In the genomic region with DNA sequence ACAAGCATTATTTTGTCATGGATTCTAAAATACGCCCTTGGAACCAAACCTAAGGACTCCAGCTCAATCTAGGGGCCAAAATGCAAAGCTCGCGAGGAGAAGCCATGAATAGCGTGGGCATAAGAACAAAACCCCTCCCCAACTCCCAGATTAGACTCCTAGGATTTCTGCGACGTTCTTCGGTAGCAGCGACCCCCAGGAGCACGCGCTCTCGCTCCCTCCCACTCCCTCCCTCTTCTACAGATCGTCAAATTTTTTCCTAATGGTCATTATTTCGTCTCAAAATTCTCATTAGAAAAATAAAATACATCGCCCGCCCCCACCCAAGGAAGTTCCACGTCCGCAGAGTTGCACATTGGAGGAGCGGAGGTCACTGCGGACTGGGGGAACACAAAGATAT, we compare ENCODE assay signal across 14 mouse cellular contexts. TPM values are rescaled to one million over a fixed set of nuclear protein-coding genes. Genes with fewer than 3 reads are reported as not detected.
DNase-seq lines count a peak whose midpoint lies in the region; ATAC-seq lines count a peak whose summit lies in the region.
"Had no signal": no experiment of that assay in that cellular context is flagged by ENCODE, and none has a peak within 500 bp of the region (broad histone marks: within the 10 kb centered on the region; RNA-seq: fewer than 3 reads in every experiment).

No protein-coding gene starts in this region.

- under 1% methylated on average over 19 of the region's 19 CpGs for WGBS in intestine, embryonic 14.5 days
- under 1% methylated on average over 19 of the region's 19 CpGs for WGBS in intestine, embryonic 16.5 days
- WGBS in forebrain, embryonic 10.5 days: under 1% methylated on average over 19 of the region's 19 CpGs
- WGBS in hindbrain, embryonic 15.5 days: under 1% methylated on average over 19 of the region's 19 CpGs

- H3K36me3 ChIP-seq in intestine, embryonic 14.5 days (ENCODE audit: control insufficient read depth, insufficient read depth, low read length): no peaks in the 10 kb centered on the region
- no peaks in the 10 kb centered on the region for H3K36me3 ChIP-seq in intestine, embryonic 16.5 days (ENCODE audit: control insufficient read depth, insufficient read depth, low read length)
- peaks cover 7% of the 10 kb centered on the region for H3K36me3 ChIP-seq in forebrain, embryonic 10.5 days (replicated peaks)
- no peaks in the 10 kb centered on the region for H3K36me3 ChIP-seq in hindbrain, embryonic 15.5 days
- H3K36me3 ChIP-seq: heart, embryonic 15.5 days had no signal

- no peak overlapping the region for H3K4me3 ChIP-seq in intestine, embryonic 14.5 days (ENCODE audit: low read depth, low read length)
- H3K4me3 ChIP-seq in intestine, embryonic 16.5 days (ENCODE audit: low read length): no peak overlapping the region
- H3K4me3 ChIP-seq in forebrain, embryonic 10.5 days: peak overlapping the region; percentile 69
- peak overlapping the region; percentile 25 for H3K4me3 ChIP-seq in hindbrain, embryonic 15.5 days
- H3K4me3 ChIP-seq: layer of hippocampus, adult 2 months had no signal

- no peak overlapping the region for H3K9ac ChIP-seq in intestine, embryonic 14.5 days (ENCODE audit: low read length)
- H3K9ac ChIP-seq in intestine, embryonic 16.5 days (ENCODE audit: low read depth, low read length): no peak overlapping the region
- no peak overlapping the region for H3K9ac ChIP-seq in hindbrain, embryonic 15.5 days
- H3K9ac ChIP-seq: heart, embryonic 15.5 days had no signal

- no peaks in the 10 kb centered on the region for H3K9me3 ChIP-seq in intestine, embryonic 14.5 days (ENCODE audit: control insufficient read depth, low read length)
- H3K9me3 ChIP-seq in intestine, embryonic 16.5 days (ENCODE audit: control insufficient read depth, low read length): no peaks in the 10 kb centered on the region
- no peaks in the 10 kb centered on the region for H3K9me3 ChIP-seq in forebrain, embryonic 10.5 days
- no peaks in the 10 kb centered on the region for H3K9me3 ChIP-seq in hindbrain, embryonic 15.5 days
- H3K9me3 ChIP-seq: heart, embryonic 15.5 days had no signal

- DNase-seq in intestine, embryonic 14.5 days (ENCODE audit: low spot score): peak; percentile 65
- DNase-seq in forebrain, embryonic 10.5 days (ENCODE audit: extremely low spot score, low spot score): peak; percentile 47
- DNase-seq in retina, embryonic 14.5 days (ENCODE audit: low spot score): peak; percentile 53
- DNase-seq in frontal cortex, postnatal 14 days (ENCODE audit: low spot score in 2 of 2): no peak
- DNase-seq in urinary bladder, adult 18-20 months (ENCODE audit: low spot score in 2 of 2): no peak
- no peak for DNase-seq in adrenal gland, postnatal 36 days
- DNase-seq: kidney, adult 8-10 months; lung, postnatal 14 days; thymus, postnatal 25 days had no signal

- H3K27me3 ChIP-seq in intestine, embryonic 14.5 days (replicated peaks; ENCODE audit: control insufficient read depth, insufficient read depth, low read length): peaks cover 99% of the 10 kb centered on the region
- peaks cover 82% of the 10 kb centered on the region for H3K27me3 ChIP-seq in intestine, embryonic 16.5 days (replicated peaks; ENCODE audit: control insufficient read depth, insufficient read depth, low read length)
- H3K27me3 ChIP-seq in forebrain, embryonic 10.5 days (ENCODE audit: poor library complexity, severe bottlenecking): peaks cover 93% of the 10 kb centered on the region
- peaks cover 77% of the 10 kb centered on the region for H3K27me3 ChIP-seq in hindbrain, embryonic 15.5 days

- no peak overlapping the region for H3K27ac ChIP-seq in intestine, embryonic 14.5 days (ENCODE audit: low read depth)
- H3K27ac ChIP-seq in intestine, embryonic 16.5 days (ENCODE audit: low read length): no peak overlapping the region
- H3K27ac ChIP-seq in forebrain, embryonic 10.5 days: peak overlapping the region; percentile 95
- H3K27ac ChIP-seq in hindbrain, embryonic 15.5 days (replicated peaks): 0 out of 2 replicates have a peak overlapping the region, but pooled peaks have one; percentile 43
- H3K27ac ChIP-seq: heart, embryonic 15.5 days; layer of hippocampus, adult 2 months had no signal

- no peaks in the 10 kb centered on the region for H3K4me1 ChIP-seq in intestine, embryonic 14.5 days (replicated peaks; ENCODE audit: control insufficient read depth, insufficient read depth, low read length)
- no peaks in the 10 kb centered on the region for H3K4me1 ChIP-seq in intestine, embryonic 16.5 days (ENCODE audit: control insufficient read depth, insufficient read depth, low read length)
- H3K4me1 ChIP-seq in forebrain, embryonic 10.5 days: peaks cover 93% of the 10 kb centered on the region
- H3K4me1 ChIP-seq in hindbrain, embryonic 15.5 days (replicated peaks): peaks cover 7% of the 10 kb centered on the region; the same call in 1 of the 2 replicates

- no peak overlapping the region for H3K4me2 ChIP-seq in intestine, embryonic 14.5 days (ENCODE audit: low read length)
- no peak overlapping the region for H3K4me2 ChIP-seq in intestine, embryonic 16.5 days (ENCODE audit: low read depth, low read length)
- no peak overlapping the region for H3K4me2 ChIP-seq in hindbrain, embryonic 15.5 days
- H3K4me2 ChIP-seq: heart, embryonic 15.5 days had no signal

- no peak for ATAC-seq in intestine, embryonic 14.5 days (replicated peaks; ENCODE audit: low FRiP score, low TSS enrichment, low read depth)
- ATAC-seq in intestine, embryonic 16.5 days: no peak
- ATAC-seq in hindbrain, embryonic 15.5 days (ENCODE audit: low FRiP score, low read depth): no peak

RNA-seq across cellular contexts. Expression of gene Otx2, which starts 6.8 kb away (rescaled TPM):
- polyA plus RNA-seq in intestine, embryonic 14.5 days (2014; fragmentation: Nextera tagmentation; extraction: Ambion mirVana): not detected in 2 replicates
- polyA plus RNA-seq in intestine, embryonic 16.5 days (2015; fragmentation: Nextera tagmentation; extraction: Ambion mirVana): not detected in 2 replicates
- 59.1 and 68.9 TPM in 2 replicates for polyA plus RNA-seq in forebrain, embryonic 10.5 days (2016; fragmentation: Nextera tagmentation; extraction: Ambion mirVana)
- 21.9 and 36.3 TPM in 2 replicates for polyA plus RNA-seq in hindbrain, embryonic 15.5 days (2015; fragmentation: Nextera tagmentation; extraction: Ambion mirVana)
- total RNA-seq in adrenal gland, postnatal 36 days (2021): not detected
- polyA plus RNA-seq: heart, embryonic 15.5 days; limb, embryonic 11.5 days had no signal

Comparison
In these comparisons a context has a peak if more than half of its experiments do, and no peak if none do; other contexts are left out.
1. DNase-seq: peak in intestine, embryonic 14.5 days (single experiment), forebrain, embryonic 10.5 days (single experiment) and retina, embryonic 14.5 days (single experiment); none in frontal cortex, postnatal 14 days (0 of 2), urinary bladder, adult 18-20 months (0 of 2) and adrenal gland, postnatal 36 days (0 of 2).
2. H3K27ac ChIP-seq: peak in forebrain, embryonic 10.5 days (single experiment) and hindbrain, embryonic 15.5 days (single experiment); none in intestine, embryonic 14.5 days (single experiment) and intestine, embryonic 16.5 days (single experiment).
3. H3K4me3 ChIP-seq: peak in forebrain, embryonic 10.5 days (single experiment) and hindbrain, embryonic 15.5 days (single experiment); none in intestine, embryonic 14.5 days (single experiment) and intestine, embryonic 16.5 days (single experiment).
4. RNA of gene Otx2, which starts 6.8 kb away (polyA plus RNA-seq): 59.1 to 68.9 TPM in forebrain, embryonic 10.5 days and 21.9 to 36.3 TPM in hindbrain, embryonic 15.5 days; not detected in intestine, embryonic 14.5 days and not detected in intestine, embryonic 16.5 days; every median in the first group is over 10 times any median in the second.